Mouse (Mus musculus) limb, embryonic 11.5 days (tissue): ENCODE data around the gene Fbxw7. TPM values are rescaled to one million over a fixed set of nuclear protein-coding genes. Genes with fewer than 3 reads are reported as not detected.

Experiments used
- ATAC-seq: fragments of 200-750 bp; cut with Nextera tagmentation; 2 replicates; pipeline ENCODE4 v1.8.0; 2017; ENCODE audit warnings: low read depth; ENCODE audit not compliant: insufficient number of reproducible peaks, low FRiP score, low TSS enrichment
- DNase-seq: peaks from one replicate; pipeline ENCODE4 v3.0.0-alpha.2; 2015; ENCODE audit warnings: low spot score
- H3K27ac ChIP-seq: fragments of 300-500 bp; sonication (generic); replicated peaks from 2 replicates; pipeline ENCODE4 v1.5.1; 2014; ENCODE audit warnings: low read depth, mild to moderate bottlenecking, low read length
- H3K27me3 ChIP-seq: fragments of 300-500 bp; sonication (generic); 2 replicates; pipeline ENCODE4 v1.6.1; 2014; ENCODE audit warnings: mild to moderate bottlenecking, low read length, mixed read lengths; ENCODE audit not compliant: control insufficient read depth, insufficient read depth
- H3K36me3 ChIP-seq: fragments of 300-500 bp; sonication (generic); 2 replicates; pipeline ENCODE4 v1.6.1; 2014; ENCODE audit warnings: mild to moderate bottlenecking, low read length, moderate library complexity, mixed read lengths; ENCODE audit not compliant: control insufficient read depth, insufficient read depth
- H3K4me1 ChIP-seq: fragments of 300-500 bp; sonication (generic); 2 replicates; pipeline ENCODE4 v1.6.1; 2014; ENCODE audit warnings: low read length, mixed read lengths; ENCODE audit not compliant: control insufficient read depth, insufficient read depth
- H3K4me2 ChIP-seq: fragments of 300-500 bp; sonication (generic); 2 replicates; pipeline ENCODE4 v1.6.1; 2014; ENCODE audit warnings: low read depth, mild to moderate bottlenecking, moderate library complexity; ENCODE audit not compliant: severe bottlenecking
- H3K4me3 ChIP-seq: fragments of 300-500 bp; sonication (generic); 2 replicates; pipeline ENCODE4 v1.5.1; 2014; ENCODE audit warnings: low read depth, low read length
- H3K9ac ChIP-seq: fragments of 300-500 bp; sonication (generic); 2 replicates; pipeline ENCODE4 v1.6.1; 2014; ENCODE audit warnings: mild to moderate bottlenecking, low read length
- H3K9me3 ChIP-seq: fragments of 300-500 bp; sonication (generic); 2 replicates; pipeline ENCODE4 v1.6.1; 2016; ENCODE audit warnings: low read length; ENCODE audit not compliant: control insufficient read depth
- WGBS: fragments of 180-500 bp; shearing (Covaris S2); extraction: QIAGEN DNeasy Blood & Tissue Kit; methylation state at CpG from one replicate; pipeline ENCODE4 v1.1.7; 2014; 5-methylcytosine and 5-hydroxymethylcytosine counted together
- polyA plus RNA-seq: library from polyadenylated mRNA; unstranded; fragments of >200 nt; fragmentation: Nextera tagmentation; extraction: Ambion mirVana; gene quantifications from 2 replicates; pipeline ENCODE4 v1.2.1, GENCODE M21; 2014

Fbxw7 gene
- polyA plus RNA-seq, 1 experiment from 2014 or later = 8.5 TPM

DNA sequence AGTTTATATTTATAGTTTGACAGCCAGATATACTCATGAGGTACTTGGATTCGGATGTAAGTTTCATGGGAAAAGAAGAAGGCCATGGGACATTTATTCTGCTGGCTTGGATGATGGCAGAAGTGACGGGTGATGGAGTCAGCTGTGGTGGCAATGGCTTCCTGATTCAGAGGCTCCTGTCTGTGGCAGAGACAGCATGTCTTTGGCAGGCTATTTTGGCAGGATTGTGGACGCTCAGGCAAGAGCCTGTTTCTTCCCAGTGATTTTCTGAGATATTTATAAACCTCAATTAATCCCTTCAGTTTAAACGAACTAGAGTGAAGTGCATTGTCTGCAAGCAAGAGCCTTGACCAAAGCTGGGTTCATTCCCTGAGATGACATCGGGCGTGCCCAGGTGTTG is 197.8 kb downstream of the Fbxw7 start:
- ATAC-seq = no peak
- Histone ChIP-seq H3K27ac (no peak overlapping the region), H3K9me3 (no peaks in the 10 kb centered on the region), H3K36me3 (no peaks in the 10 kb centered on the region), H3K4me3 (no peak overlapping the region), H3K9ac (no peak overlapping the region), H3K27me3 (no peaks in the 10 kb centered on the region), H3K4me2 (no peak overlapping the region), H3K4me1 (no peaks in the 10 kb centered on the region)
- WGBS = 84% methylated on average over 6 of the region's 6 CpGs
- no peak for DNase-seq

DNA sequence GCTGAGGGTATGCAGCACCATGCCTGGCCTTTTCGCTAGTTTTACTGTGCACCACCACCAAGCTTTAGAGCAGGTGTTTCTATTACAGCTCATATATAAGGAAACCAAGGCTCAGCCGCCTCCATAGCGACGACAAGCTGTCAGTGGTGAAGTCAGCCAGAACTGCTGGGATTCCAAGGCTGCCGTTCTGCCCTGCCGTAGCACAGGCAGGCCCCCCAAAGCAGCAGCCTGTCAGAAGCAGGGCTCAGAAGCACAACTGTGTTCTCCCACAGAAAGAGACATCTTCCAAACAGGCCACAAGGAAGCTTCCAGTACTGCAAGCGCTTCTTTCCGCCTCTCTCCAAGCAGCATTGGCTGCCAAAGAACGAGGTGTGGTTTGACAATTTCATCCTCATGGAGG is 200.6 kb downstream of the Fbxw7 start:
- H3K4me1 ChIP-seq = no peaks in the 10 kb centered on the region
- no peaks in the 10 kb centered on the region for H3K36me3 ChIP-seq
- H3K9ac ChIP-seq = no peak overlapping the region
- H3K9me3 ChIP-seq = no peaks in the 10 kb centered on the region
- H3K27me3 ChIP-seq = no peaks in the 10 kb centered on the region
- DNase-seq (peak; percentile 40), ATAC-seq (no peak)
- H3K27ac ChIP-seq = no peak overlapping the region
- H3K4me3 ChIP-seq = no peak overlapping the region
- 61% methylated on average over 9 of the region's 9 CpGs for WGBS
- H3K4me2 ChIP-seq = no peak overlapping the region

DNA sequence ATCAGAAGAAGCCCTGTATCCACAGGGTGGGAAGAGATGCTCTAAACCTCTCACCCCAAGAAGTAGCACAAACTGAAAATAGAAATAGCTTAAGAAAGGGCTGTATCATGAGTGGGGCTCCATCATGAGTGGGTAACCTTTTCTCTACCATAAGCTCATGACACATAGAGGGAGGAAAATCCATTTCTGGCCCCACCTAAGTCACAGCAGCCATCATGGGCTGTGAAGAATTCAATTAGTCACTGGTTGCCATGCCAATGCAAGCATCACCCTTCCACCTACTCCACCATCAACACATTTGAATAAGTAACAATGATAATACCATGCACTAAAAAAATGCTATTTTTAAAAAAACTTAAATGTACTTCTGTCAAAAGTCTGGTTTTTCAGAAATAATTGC is 205.1 kb downstream of the Fbxw7 start:
- no peaks in the 10 kb centered on the region for H3K27me3 ChIP-seq
- H3K36me3 ChIP-seq = no peaks in the 10 kb centered on the region
- no peak for DNase-seq
- H3K4me3 ChIP-seq = no peak overlapping the region
- H3K9ac ChIP-seq = no peak overlapping the region
- H3K4me2 ChIP-seq = no peak overlapping the region
- H3K27ac ChIP-seq = no peak overlapping the region
- no peaks in the 10 kb centered on the region for H3K9me3 ChIP-seq
- no peak for ATAC-seq
- H3K4me1 ChIP-seq = no peaks in the 10 kb centered on the region

DNA sequence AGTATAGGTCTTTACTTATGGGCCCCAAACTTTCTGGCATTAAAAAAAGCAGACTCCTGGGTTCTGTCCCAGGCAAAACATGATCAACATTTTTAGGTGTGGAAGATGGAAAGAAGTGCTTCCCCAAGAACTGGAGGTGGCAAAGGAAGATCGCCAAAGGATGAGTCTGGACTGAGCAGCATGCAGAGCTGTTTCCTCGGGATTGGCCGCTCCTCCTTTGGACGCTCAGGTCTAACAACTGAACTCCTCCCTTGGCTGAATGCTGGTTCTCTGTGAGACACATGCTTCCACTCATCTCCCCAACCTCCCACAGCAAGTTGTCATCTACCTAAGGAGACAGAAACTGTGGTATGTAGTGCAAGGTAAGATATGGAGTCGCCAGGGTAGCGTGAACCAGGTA is 206.7 kb downstream of the Fbxw7 start:
- H3K9ac ChIP-seq = no peak overlapping the region
- H3K4me1 ChIP-seq = no peaks in the 10 kb centered on the region
- H3K27me3 ChIP-seq = no peaks in the 10 kb centered on the region
- ATAC-seq (no peak), DNase-seq (no peak)
- no peaks in the 10 kb centered on the region for H3K9me3 ChIP-seq
- no peak overlapping the region for H3K4me2 ChIP-seq
- H3K27ac ChIP-seq = no peak overlapping the region
- 94% methylated on average over 6 of the region's 6 CpGs for WGBS
- no peaks in the 10 kb centered on the region for H3K36me3 ChIP-seq
- H3K4me3 ChIP-seq = no peak overlapping the region

DNA sequence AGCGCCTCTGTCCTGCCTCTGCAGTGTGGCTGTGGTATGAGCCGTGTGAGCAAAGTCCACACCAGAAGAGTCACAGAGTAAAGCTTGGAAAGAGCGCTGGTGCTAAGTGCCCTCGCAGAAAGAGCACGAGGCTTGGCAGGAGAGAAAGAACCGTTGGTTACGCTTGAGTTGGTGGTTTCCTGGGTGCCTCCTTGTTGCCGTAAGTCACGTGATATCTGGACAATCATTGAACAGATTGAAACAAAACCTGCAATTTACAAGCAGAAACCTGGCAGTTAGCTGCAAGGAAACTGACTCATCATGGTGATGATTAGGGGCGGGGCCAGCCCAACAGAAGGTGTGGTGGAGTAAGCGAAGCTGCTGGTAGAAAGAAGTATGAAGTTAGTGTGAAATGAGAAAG is 207.7 kb downstream of the Fbxw7 start:
- WGBS = 84% methylated on average over 11 of the region's 11 CpGs
- H3K36me3 ChIP-seq = no peaks in the 10 kb centered on the region
- H3K4me1 ChIP-seq = no peaks in the 10 kb centered on the region
- no peak for ATAC-seq
- H3K27ac ChIP-seq = no peak overlapping the region
- DNase-seq = no peak
- H3K9ac ChIP-seq = no peak overlapping the region
- H3K27me3 ChIP-seq = no peaks in the 10 kb centered on the region
- H3K4me3 ChIP-seq = no peak overlapping the region
- H3K4me2 ChIP-seq = no peak overlapping the region
- no peaks in the 10 kb centered on the region for H3K9me3 ChIP-seq

DNA sequence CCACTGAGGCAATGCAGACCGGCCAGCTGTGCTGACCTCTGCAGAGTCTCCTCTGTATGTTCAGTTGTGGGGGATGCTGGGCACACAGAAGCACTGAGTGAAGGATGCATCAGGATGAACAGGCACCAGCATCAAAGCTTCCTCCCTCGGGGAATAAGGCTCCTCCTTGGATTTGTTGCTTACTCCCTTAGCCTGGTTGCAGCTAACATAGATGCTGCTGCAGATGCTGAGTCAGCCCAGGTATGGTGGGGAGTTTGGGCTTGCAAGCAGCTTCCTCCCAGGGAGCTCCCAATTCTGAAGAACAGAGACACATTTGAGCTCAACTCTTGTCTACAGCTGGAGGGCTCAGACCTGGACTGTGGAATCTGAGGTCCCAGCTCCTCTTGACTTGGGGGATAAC is 209.2 kb downstream of the Fbxw7 start:
- no peak overlapping the region for H3K4me2 ChIP-seq
- H3K4me1 ChIP-seq = no peaks in the 10 kb centered on the region
- H3K27ac ChIP-seq = no peak overlapping the region
- H3K27me3 ChIP-seq = no peaks in the 10 kb centered on the region
- 76% methylated on average over 2 of the region's 2 CpGs for WGBS
- DNase-seq = no peak
- no peaks in the 10 kb centered on the region for H3K36me3 ChIP-seq
- no peak overlapping the region for H3K4me3 ChIP-seq
- no peaks in the 10 kb centered on the region for H3K9me3 ChIP-seq
- H3K9ac ChIP-seq = no peak overlapping the region
- no peak for ATAC-seq

DNA sequence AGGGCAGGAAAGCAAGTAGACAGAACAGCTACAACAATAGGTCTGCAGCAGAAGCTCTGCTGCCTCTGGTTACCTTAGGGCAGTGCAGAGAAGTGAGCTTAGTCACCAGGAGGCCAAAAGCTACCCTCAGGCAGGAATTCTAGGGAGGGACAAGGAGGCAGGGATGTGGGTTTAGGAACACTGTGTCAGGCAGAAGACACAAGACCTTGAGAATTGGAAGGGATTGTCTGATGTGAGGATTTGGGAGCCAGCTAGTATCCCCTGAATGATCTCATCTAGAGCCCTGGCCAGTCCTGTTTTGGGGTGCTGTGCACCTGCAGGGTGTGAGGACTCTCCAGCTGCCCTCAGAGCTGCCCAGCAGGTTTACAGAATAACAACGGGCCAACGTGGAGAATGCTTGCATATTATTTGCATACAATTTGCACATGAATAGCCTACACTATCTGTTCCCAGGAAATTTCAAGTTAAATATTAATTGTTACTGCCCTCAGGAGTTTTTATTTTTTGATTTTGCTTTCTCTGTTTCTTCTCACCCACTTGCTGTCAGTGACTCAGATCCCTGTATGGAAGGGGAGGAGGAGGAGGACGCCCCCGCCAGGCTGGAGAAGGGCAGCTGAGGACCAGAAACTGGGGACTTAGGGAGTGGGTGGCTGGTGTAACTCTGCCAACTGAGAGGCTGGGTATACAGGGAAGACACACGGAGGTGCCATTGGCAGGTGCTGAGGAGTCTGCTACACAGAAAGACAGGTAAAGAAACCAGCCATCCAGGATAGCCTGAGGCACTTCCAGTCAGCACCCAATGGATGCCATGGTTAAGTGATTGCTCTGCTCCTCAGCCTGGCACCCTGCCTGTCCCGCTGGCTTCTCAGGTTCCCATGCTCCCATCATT is 210.0 kb downstream of the Fbxw7 start:
- Histone ChIP-seq H3K9me3 (no peaks in the 10 kb centered on the region), H3K27ac (no peak overlapping the region), H3K4me2 (no peak overlapping the region), H3K36me3 (no peaks in the 10 kb centered on the region), H3K4me1 (no peaks in the 10 kb centered on the region), H3K4me3 (no peak overlapping the region), H3K27me3 (no peaks in the 10 kb centered on the region), H3K9ac (no peak overlapping the region)
- ATAC-seq (no peak), DNase-seq (no peak)
- 23% methylated on average over 6 of the region's 6 CpGs for WGBS
